8 mouse cellular contexts compared by ENCODE assay signal in genomic region chr15:98091841-98092240, GRCm38 (mm10). TPM values are rescaled to one million over a fixed set of nuclear protein-coding genes. Genes with fewer than 3 reads are reported as not detected.
DNase-seq lines count a peak whose midpoint lies in the region; ATAC-seq lines count a peak whose summit lies in the region.

No protein-coding gene starts in this region.

- peak overlapping the region; percentile 97 for H3K4me3 ChIP-seq in lung, embryonic 15.5 days
- peak overlapping the region; percentile 79 for H3K4me3 ChIP-seq in forebrain, embryonic 10.5 days
- peak overlapping the region; percentile 84 for H3K4me3 ChIP-seq in limb, embryonic 11.5 days (ENCODE audit: low read depth, low read length)
- H3K4me3 ChIP-seq in neural tube, embryonic 15.5 days (replicated peaks): peak overlapping the region; percentile 63

- H3K9me3 ChIP-seq in lung, embryonic 15.5 days: no peaks in the 10 kb centered on the region
- no peaks in the 10 kb centered on the region for H3K9me3 ChIP-seq in forebrain, embryonic 10.5 days
- no peaks in the 10 kb centered on the region for H3K9me3 ChIP-seq in limb, embryonic 11.5 days (ENCODE audit: control insufficient read depth, low read length)
- no peaks in the 10 kb centered on the region for H3K9me3 ChIP-seq in neural tube, embryonic 15.5 days (replicated peaks)

- peaks cover 12% of the 10 kb centered on the region for H3K4me1 ChIP-seq in lung, embryonic 15.5 days
- H3K4me1 ChIP-seq in forebrain, embryonic 10.5 days: peaks cover 26% of the 10 kb centered on the region
- peaks cover 6% of the 10 kb centered on the region; the same call in 1 of the 2 replicates for H3K4me1 ChIP-seq in limb, embryonic 11.5 days (ENCODE audit: control insufficient read depth, insufficient read depth, low read length)
- H3K4me1 ChIP-seq in neural tube, embryonic 15.5 days: peaks cover 21% of the 10 kb centered on the region

- ATAC-seq in lung, embryonic 15.5 days (ENCODE audit: borderline replicate concordance, extremely low read depth, low FRiP score, low TSS enrichment): no peak
- ATAC-seq in limb, embryonic 11.5 days (ENCODE audit: insufficient number of reproducible peaks, low FRiP score, low TSS enrichment, low read depth): no peak
- no peak for ATAC-seq in neural tube, embryonic 15.5 days (ENCODE audit: low FRiP score)

- H3K27ac ChIP-seq in lung, embryonic 15.5 days: no peak overlapping the region
- H3K27ac ChIP-seq in forebrain, embryonic 10.5 days: peak overlapping the region; percentile 98; the same call in 1 of the 2 replicates
- H3K27ac ChIP-seq in limb, embryonic 11.5 days (replicated peaks; ENCODE audit: low read depth, low read length): no peak overlapping the region
- no peak overlapping the region for H3K27ac ChIP-seq in neural tube, embryonic 15.5 days (replicated peaks)

- H3K27me3 ChIP-seq in lung, embryonic 15.5 days: no peaks in the 10 kb centered on the region
- H3K27me3 ChIP-seq in forebrain, embryonic 10.5 days (ENCODE audit: poor library complexity, severe bottlenecking): no peaks in the 10 kb centered on the region
- no peaks in the 10 kb centered on the region for H3K27me3 ChIP-seq in limb, embryonic 11.5 days (ENCODE audit: control insufficient read depth, insufficient read depth, low read length)
- no peaks in the 10 kb centered on the region for H3K27me3 ChIP-seq in neural tube, embryonic 15.5 days (replicated peaks)

- 11% methylated on average over 4 of the region's 4 CpGs for WGBS in lung, embryonic 15.5 days
- 52% methylated on average over 4 of the region's 4 CpGs for WGBS in forebrain, embryonic 10.5 days
- 37% methylated on average over 4 of the region's 4 CpGs for WGBS in limb, embryonic 11.5 days
- WGBS in neural tube, embryonic 15.5 days: 36% methylated on average over 4 of the region's 4 CpGs

- peak overlapping the region; percentile 98; the same call in 1 of the 2 replicates for H3K9ac ChIP-seq in lung, embryonic 15.5 days
- no peak overlapping the region for H3K9ac ChIP-seq in limb, embryonic 11.5 days (ENCODE audit: low read length)
- 0 out of 2 replicates have a peak overlapping the region, but pooled peaks have one; percentile 6 for H3K9ac ChIP-seq in neural tube, embryonic 15.5 days (replicated peaks)

- DNase-seq in lung, postnatal 10 days: no peak
- DNase-seq in forebrain, embryonic 10.5 days (ENCODE audit: extremely low spot score, low spot score): no peak
- DNase-seq in limb, embryonic 11.5 days (ENCODE audit: low spot score): no peak
- DNase-seq in thymus, postnatal 0 days (ENCODE audit: low spot score): no peak
- DNase-seq in urinary bladder, adult 2 months (ENCODE audit: low spot score): no peak
- DNase-seq in thymus, postnatal 25 days: no peak

- H3K4me2 ChIP-seq in lung, embryonic 15.5 days: peak overlapping the region; percentile 65
- H3K4me2 ChIP-seq in limb, embryonic 11.5 days (ENCODE audit: low read depth, severe bottlenecking): peak overlapping the region; percentile 66
- H3K4me2 ChIP-seq in neural tube, embryonic 15.5 days: peak overlapping the region; percentile 76

- H3K36me3 ChIP-seq in lung, embryonic 15.5 days: peaks cover 6% of the 10 kb centered on the region; the same call in 1 of the 2 replicates
- peaks cover 27% of the 10 kb centered on the region for H3K36me3 ChIP-seq in forebrain, embryonic 10.5 days (replicated peaks)
- no peaks in the 10 kb centered on the region for H3K36me3 ChIP-seq in limb, embryonic 11.5 days (ENCODE audit: control insufficient read depth, insufficient read depth, low read length)
- peaks cover 5% of the 10 kb centered on the region; the same call in 1 of the 2 replicates for H3K36me3 ChIP-seq in neural tube, embryonic 15.5 days

RNA-seq across cellular contexts. Expression of gene Pfkm, which starts 0.5 kb away (rescaled TPM):
- polyA plus RNA-seq in lung, embryonic 15.5 days (2015; fragmentation: Nextera tagmentation; extraction: Ambion mirVana): 26.9 and 31.2 TPM in 2 replicates
- 37.8 and 38.2 TPM in 2 replicates for polyA plus RNA-seq in forebrain, embryonic 10.5 days (2016; fragmentation: Nextera tagmentation; extraction: Ambion mirVana)
- 39.7 and 41.8 TPM in 2 replicates for polyA plus RNA-seq in limb, embryonic 11.5 days (2014; fragmentation: Nextera tagmentation; extraction: Ambion mirVana)
- polyA plus RNA-seq in neural tube, embryonic 15.5 days (2015; fragmentation: Nextera tagmentation; extraction: Ambion mirVana): 85.6 and 94.3 TPM in 2 replicates
- polyA plus RNA-seq in thymus, postnatal 0 days (2015; fragmentation: Nextera tagmentation; extraction: Ambion mirVana): 13.7 and 16.2 TPM in 2 replicates
- polyA plus RNA-seq in urinary bladder, adult 2 months (2012; rRNA removed): 69.9 TPM in 2 replicates

RNA-seq across cellular contexts. Expression of gene Senp1, which starts 1.7 kb away (rescaled TPM):
- 29.4 and 32.0 TPM in 2 replicates for polyA plus RNA-seq in lung, embryonic 15.5 days (2015; fragmentation: Nextera tagmentation; extraction: Ambion mirVana)
- polyA plus RNA-seq in forebrain, embryonic 10.5 days (2016; fragmentation: Nextera tagmentation; extraction: Ambion mirVana): 48.9 and 49.4 TPM in 2 replicates
- polyA plus RNA-seq in limb, embryonic 11.5 days (2014; fragmentation: Nextera tagmentation; extraction: Ambion mirVana): 50.9 and 57.5 TPM in 2 replicates
- 16.8 and 22.5 TPM in 2 replicates for polyA plus RNA-seq in neural tube, embryonic 15.5 days (2015; fragmentation: Nextera tagmentation; extraction: Ambion mirVana)
- 31.5 and 35.9 TPM in 2 replicates for polyA plus RNA-seq in thymus, postnatal 0 days (2015; fragmentation: Nextera tagmentation; extraction: Ambion mirVana)
- 18.4 and 20.0 TPM in 2 replicates for polyA plus RNA-seq in urinary bladder, adult 2 months (2012; rRNA removed)
